Mouse (Mus musculus): ENCODE data around the gene 1190007I07Rik.

Gene 1190007I07Rik

GRCm38 (mm10) chr10:82622671-82623552 lies at the start of gene 1190007I07Rik:
1190007I07Rik (minus strand) TSS chr10:82623228.
- peak; percentile 88 to 93 for DNase-seq

- DNase-seq: no peak
Measured at GRCm38 (mm10) chr10:82670205-82670604, 47.2 kb upstream of the 1190007I07Rik start.

- DNase-seq: peak; percentile 84 to 88
Measured at GRCm38 (mm10) chr10:82666436-82667234, 43.6 kb upstream of the 1190007I07Rik start.

DNA sequence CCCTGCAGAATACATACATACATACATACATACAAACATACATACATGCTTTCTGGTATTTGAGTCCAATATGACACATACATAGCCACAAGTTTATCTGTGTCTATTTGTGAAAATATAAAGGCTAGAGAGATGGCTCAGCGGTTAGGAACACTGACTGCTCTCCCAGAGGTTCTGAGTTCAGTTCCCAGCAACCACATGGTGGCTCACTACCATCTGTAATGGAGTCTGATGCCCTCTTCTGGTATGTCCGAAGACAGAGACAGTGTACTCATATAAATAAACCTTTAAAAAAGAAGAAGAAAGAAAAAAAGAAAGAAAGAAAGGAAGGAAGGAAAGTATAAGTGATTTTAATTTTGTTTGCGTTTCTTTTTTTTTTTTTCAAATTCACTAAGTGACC lies 42.9 kb upstream of the 1190007I07Rik start:
- DNase-seq: no peak

DNA sequence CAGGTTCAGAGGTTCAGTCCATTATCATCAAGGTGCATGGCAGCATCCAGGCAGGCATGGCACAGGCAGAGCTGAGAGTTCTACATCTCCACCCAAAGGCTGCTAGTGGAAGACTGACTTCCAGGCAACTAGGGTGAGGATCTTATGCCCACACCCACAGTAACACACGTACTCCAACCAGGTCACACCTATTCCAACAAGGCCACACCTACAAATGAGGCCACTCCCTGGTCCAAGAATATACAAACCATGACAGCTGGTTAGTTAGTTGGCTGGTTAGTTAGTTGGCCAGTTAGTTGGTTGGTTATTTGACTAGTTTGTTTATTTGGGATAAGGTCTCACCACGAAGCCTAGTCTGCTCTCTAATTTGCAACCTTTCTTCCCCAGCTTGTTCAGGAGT lies 40.3 kb upstream of the 1190007I07Rik start:
- no peak for DNase-seq

- no peak for DNase-seq
Measured at GRCm38 (mm10) chr10:82662267-82662990, 39.4 kb upstream of the 1190007I07Rik start.

- no peak for DNase-seq
Measured at GRCm38 (mm10) chr10:82661820-82662219, 38.8 kb upstream of the 1190007I07Rik start.

DNA sequence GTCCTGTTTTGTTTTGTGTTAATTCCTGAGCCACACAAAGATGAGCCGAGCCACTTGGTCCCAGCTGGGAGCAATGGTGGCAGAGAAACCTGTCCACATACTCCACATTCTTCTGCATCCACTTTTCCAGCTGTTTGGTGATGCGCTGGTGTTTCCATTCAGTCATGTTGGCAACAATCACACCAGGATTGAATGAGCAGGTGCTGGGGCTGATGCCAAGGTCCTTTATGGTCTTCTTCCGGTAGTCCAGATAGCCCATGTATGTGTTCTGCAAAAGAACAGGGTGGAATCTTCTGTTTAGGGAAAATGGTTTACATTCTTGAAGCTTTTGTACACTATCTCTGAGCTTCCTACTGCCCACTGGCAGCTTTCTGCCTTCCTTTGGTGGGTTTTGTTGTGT lies 31.6 kb upstream of the 1190007I07Rik start:
- DNase-seq: no peak

DNA sequence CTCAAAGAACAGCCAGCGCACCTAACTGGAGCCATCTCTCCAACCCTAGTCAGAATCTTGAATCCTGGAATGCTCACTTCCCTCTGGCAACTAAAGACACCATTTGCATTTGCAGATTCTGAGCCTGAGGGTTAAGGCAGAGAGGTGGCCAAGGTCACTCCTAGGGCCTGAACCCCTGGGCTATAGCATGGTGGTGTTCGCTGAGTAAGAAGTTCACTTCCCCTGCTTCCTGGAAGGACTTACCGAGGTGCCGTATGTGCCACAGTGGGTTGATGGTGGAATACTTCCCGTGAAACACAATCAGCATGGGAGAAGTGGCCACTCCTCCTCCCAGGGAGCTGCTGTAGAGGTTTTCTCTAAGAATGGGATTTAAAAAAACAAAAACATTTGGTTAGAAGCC lies 29.6 kb upstream of the 1190007I07Rik start:
- DNase-seq: no peak

DNA sequence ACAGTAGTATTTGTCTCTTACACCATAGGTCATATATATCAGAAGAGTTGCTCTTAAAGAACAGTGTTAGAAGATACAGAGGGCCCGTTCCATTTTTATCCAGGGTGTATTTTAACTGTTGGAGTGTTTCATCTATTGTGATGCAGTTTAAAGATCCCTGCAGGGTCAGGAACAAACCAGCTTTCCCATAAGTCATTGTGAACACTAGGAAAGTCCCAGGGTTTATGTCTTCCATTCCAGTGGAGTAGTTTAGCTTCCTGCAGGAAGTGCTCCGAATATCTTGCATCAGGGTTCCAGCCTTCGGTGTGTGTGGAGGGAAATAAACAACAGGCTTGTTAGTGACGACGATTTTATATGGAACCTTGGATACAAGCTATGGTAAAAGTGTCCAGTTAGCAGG lies 28.2 kb upstream of the 1190007I07Rik start:
- DNase-seq: no peak

DNA sequence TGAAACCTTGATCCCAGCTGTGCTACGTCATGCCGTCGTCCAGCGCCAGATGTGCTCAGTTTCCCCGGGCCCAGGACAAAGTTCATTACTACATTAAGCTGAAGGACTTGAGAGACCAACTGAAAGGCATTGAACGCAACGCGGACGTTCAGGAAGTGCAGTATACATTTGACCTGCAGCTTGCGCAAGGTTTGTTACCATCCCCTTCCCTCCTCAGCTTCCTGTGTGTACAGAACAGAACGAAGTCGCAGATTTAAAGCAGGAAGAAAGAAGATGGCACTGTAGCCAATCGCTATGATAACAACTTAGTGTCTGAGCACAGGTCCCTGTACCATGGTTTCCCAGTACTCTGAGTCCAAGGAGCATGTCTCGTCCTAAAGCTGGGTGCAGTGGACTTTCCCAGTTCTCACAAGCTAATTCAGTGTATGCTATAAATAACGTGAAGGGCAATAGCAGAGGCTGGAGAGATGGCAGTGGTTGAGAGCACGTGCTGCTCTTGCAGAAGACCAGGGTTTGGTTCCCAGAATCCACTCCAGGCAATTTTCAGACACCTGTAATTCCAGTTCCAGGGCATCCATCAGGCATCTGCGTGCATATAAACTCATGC lies 24.3 kb upstream of the 1190007I07Rik start:
- DNase-seq: no peak

DNA sequence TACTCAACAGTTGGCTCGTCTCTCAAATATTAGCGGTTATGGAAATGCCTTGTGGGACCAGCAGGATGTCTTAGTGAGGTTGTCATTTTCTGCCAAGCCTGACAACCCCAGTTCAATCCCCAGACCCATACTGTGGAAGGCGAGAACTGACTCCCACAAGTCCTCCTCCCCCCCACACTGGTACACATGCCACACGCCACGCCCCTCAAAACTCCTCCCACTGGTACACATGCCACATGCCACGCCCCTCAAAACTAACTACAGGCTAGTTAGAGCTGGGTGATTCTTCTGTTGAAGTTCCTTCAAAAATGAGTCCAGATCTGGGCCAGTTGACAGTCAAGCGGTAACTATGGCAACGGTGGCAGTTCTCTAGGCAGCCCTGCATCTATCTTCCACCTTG lies 23.1 kb upstream of the 1190007I07Rik start:
- DNase-seq: no peak

DNA sequence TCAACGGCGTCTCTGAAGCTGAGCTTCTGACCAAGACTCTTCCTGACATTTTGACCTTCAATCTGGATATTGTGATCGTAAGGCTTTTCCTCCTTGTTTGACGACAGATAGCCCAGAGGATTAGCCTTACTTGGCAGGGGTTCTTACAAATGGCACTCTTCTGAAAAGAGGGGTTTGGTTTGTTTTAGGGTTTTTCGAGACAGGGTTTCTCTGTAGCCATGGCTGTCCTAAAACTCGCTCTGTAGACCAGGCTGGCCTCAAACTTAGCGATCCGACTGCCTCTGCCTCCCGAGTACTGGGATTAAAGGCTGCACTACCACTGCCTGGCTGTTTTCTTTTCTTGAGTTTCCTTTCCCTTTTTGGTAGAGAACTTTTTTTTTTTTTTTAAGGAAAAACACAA lies 18.5 kb upstream of the 1190007I07Rik start:
- no peak for DNase-seq

DNA sequence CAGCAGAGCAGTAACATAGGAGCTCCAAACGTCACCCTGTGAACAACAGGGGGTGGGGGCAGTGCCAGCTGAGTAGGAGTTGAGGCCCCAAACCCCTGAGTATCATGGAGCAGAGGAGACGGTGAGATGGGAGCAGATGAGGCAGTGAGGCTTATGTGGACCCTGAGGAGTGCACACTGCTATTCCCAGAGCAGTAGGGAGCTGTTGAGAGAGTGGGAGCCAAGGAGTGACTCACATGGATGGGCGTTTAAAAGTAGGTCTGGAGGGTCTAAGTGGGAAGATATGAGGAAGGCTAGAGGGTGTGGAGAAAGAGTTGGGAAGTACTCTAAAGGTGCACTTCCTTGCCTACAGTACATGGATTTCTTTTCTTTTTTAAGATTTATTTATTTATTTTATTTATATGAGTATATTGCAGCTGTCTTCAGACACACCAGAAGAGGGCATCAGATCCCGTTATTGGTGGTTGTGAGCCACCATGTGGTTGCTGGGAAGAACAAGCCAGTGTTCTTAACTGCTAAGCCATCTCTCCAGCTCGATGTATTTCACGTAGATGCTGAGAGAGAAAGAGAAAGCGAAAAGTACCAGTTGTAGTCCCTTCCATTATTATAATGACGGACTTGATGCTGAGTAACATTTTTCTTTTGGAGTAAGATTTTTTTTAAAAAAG lies 16.1 kb upstream of the 1190007I07Rik start:
- DNase-seq: no peak

- no peak for DNase-seq
Measured at GRCm38 (mm10) chr10:82636321-82636720, 13.3 kb upstream of the 1190007I07Rik start.

- no peak for DNase-seq
Measured at GRCm38 (mm10) chr10:82634348-82634747, 11.3 kb upstream of the 1190007I07Rik start.

DNA sequence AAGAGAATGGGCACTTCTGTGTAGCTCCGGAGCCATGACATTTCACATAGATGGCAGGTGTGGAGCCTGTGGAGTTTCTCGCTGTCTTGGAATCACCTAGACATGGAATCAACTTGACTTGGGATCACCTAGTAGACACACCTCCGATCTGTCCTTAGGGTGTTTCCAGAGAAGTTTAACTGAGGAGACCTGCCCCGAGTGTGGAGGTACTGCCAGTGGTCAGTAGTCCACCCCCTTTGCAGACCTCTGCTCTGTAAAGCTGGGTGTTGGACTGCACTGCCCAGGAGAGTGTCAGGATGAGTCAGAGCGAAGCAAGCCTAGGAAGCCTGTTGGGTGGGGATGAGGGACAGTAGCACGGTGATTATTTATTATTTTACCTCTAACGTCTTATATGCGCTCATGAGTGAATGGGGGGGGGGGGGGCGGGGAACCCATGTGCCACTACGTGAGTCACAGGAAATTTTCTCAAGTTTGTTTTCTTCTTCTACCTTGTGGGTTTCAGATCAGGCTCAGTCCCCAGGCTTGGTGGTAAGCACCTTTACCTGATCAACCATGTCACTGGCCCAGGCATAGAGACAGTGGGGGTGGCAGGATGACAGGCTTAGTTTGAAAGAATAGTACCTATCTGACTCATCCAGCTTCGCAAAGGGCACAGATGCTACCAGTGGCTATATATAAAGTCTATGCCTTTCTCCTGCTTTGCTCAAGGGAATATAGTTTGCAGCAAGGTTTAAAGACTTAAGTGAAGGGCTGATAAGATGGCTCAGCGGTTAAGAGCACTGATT lies 9.7 kb upstream of the 1190007I07Rik start:
- no peak for DNase-seq

GRCm38 (mm10) chr10:82631133-82631532 lies 8.1 kb upstream of the 1190007I07Rik start:
- DNase-seq: no peak

DNA sequence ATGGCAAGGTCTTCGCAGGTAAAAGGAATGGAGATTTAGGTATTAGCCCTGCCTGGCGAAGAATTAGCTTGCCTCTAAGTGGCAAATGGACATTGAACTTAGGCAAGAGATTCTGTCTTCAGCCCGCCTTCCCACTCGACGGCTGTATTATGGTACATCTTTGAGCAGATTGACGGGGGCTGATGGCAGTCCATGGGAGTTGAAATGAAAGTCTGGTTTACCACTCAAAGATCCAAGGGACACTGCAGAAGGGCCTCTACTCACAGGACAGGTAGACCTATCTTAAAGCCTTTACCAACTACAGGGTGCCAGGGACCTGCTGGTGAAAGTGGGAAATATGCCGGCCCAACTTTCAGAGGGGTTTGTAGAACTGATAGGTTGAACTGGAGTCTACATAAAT lies 7.5 kb upstream of the 1190007I07Rik start:
- DNase-seq: no peak

DNA sequence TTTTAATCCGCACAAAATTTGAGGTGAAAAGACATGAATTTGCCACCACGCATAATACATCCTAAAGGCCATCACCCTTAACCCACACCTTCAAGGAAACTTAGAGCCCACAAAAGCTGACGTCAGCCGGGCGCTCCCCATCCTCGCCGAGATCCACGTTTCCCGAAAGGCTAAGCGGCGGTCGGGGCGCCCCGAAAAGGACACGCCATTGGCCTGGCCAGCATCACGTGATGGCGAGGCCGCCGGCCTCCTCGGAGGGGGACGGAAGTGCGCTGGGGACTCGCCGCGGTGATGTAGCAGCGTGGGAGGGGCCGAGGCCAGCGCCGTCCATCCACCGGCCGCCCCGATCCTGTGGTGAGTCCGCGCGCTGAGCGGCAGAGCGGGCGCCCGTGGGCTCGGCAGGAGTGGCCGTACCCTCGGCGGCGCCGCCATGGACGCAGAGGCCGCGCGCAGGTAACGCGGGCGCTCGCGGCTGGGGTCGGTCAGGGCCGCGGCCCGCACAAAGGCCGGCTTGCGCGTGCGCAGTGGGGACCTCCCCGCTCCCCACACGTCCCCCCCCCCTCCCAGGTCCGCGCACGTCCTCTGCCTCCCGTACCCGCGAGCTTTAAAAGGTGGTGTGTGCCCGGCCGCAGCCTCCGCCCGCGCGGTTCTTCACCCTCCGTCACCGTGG lies 6.7 kb upstream of the 1190007I07Rik start, which contains the start of gene Tdg:
Tdg (plus strand) TSS at position 243 of the 670 bp plus-strand sequence.
- DNase-seq: peak; percentile 93 to 96

All from lung, adult 18-20 months (tissue).